Mouse (Mus musculus): ENCODE measurements around the gene Rora. TPM values are rescaled to one million over a fixed set of nuclear protein-coding genes. Genes with fewer than 3 reads are reported as not detected.

Rora gene
- polyA plus RNA-seq, 1 experiment from 2014 or later: 6.4 TPM

- ATAC-seq (ENCODE audit: low FRiP score, low TSS enrichment): no peak; the same call in 1 of the 2 replicates
- Histone ChIP-seq H3K27ac (ENCODE audit: low read depth, low read length) (peak overlapping the region; percentile 90), H3K4me1 (ENCODE audit: control insufficient read depth, insufficient read depth, low read length) (peaks cover 8% of the 10 kb centered on the region), H3K4me2 (replicated peaks; ENCODE audit: low read depth, low read length) (peak overlapping the region; percentile 90), H3K4me3 (ENCODE audit: low read length) (peak overlapping the region; percentile 80), H3K9ac (ENCODE audit: low read depth, low read length) (peak overlapping the region; percentile 79), H3K9me3 (ENCODE audit: control insufficient read depth, low read length) (no peaks in the 10 kb centered on the region), H3K36me3 (ENCODE audit: control insufficient read depth, insufficient read depth, low read length) (no peaks in the 10 kb centered on the region), H3K27me3 (ENCODE audit: control insufficient read depth, insufficient read depth, low read length) (no peaks in the 10 kb centered on the region)
- WGBS: 1% methylated on average over 27 of the region's 28 CpGs
These were observed 400 bp downstream of the Rora start for GRCm38 (mm10) chr9:68654039-68654332.

DNA sequence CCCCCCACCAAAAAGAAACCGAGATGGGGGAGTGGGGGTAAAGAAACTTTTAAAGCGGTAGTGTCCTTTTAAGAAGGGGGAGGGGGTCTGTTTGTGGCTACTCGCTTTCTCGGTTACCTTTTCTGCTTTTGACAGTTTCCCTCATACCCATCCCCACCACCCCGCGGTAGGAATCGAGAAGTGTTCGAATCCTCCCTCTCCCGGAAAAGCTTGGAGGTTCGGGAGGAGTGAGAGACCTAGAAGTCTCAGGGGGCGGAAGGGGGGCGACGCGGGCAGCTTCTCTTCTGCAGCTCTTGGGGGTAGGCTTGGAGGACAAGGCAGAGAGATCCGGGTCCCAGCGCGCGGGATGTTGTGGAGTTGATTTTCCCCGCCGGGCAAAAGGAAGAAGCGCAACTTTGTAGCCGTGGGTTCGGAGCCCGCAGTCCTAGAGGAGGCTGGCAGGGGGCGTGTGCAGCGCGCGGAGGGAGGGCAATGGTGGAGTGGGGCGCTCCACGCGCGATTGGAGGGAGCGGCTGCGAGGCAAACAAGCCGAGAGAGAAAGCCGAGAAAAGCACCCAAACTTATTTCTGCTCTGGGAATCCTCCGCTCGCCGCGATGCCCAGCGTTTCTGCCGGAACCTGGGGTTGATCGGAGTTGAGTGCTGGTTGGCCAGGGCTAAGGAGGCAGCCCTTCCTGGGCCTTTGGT is 889 bp downstream of the Rora start:
- peak; percentile 45 for ATAC-seq (ENCODE audit: low FRiP score, low TSS enrichment)
- WGBS: under 1% methylated on average over 43 of the region's 43 CpGs
- H3K4me3 ChIP-seq (ENCODE audit: low read length): peak overlapping the region; percentile 80
- peak overlapping the region; percentile 79 for H3K9ac ChIP-seq (ENCODE audit: low read depth, low read length)
- H3K27ac ChIP-seq (ENCODE audit: low read depth, low read length): peak overlapping the region; percentile 90
- no peaks in the 10 kb centered on the region for H3K27me3 ChIP-seq (ENCODE audit: control insufficient read depth, insufficient read depth, low read length)
- H3K4me2 ChIP-seq (replicated peaks; ENCODE audit: low read depth, low read length): peak overlapping the region; percentile 90
- no peaks in the 10 kb centered on the region for H3K36me3 ChIP-seq (ENCODE audit: control insufficient read depth, insufficient read depth, low read length)
- H3K4me1 ChIP-seq (ENCODE audit: control insufficient read depth, insufficient read depth, low read length): peaks cover 8% of the 10 kb centered on the region
- no peaks in the 10 kb centered on the region for H3K9me3 ChIP-seq (ENCODE audit: control insufficient read depth, low read length)

DNA sequence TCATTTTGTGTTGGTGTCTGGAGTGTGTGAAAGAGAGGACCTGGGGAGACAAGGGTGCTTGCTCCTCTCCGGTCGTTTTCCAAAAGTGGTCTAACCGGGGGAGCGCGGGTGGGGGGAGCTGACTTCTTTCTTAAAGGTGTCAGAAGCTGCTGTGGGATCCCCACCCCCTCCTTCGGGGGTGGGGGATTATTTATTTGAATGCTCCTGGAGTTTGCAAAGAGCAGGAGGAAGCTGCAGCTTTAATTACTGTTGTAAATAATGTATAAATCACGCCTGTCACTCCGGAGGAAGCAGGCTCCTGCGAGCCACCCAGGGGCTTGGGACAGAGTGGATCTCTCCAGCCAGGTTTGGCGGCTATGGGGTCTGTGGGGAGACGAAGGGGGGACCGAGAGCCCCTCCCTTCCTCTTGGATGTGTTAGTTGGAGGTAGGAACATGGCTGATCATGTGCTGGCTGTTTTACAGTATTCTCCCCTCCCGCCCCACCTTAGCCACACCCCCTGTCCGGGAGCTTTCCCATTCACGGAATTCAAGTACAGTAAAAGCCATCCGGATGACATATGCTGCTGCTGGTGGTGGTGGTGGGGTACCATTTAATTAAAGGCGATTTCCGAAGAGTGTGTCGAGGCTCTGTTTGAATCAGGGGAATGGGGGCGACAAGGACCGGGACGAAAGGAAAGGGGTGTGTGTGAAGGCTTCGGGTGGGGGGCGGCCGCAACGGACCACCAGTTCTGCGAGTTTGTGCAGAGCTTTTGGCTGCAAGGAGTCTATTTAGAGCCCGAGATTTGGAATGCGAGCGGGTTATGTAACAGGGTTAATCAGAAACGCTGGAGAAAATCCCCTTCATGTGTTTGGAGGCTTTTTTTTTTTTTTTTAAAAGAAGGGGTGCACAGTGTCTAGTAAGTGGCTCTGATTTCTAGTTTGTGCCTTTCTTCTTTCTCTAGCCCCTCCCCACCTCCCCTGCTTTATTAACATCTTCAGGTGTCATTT is 1.7 kb downstream of the Rora start:
- H3K9ac ChIP-seq (ENCODE audit: low read depth, low read length): peak overlapping the region; percentile 79
- no peaks in the 10 kb centered on the region for H3K27me3 ChIP-seq (ENCODE audit: control insufficient read depth, insufficient read depth, low read length)
- H3K36me3 ChIP-seq (ENCODE audit: control insufficient read depth, insufficient read depth, low read length): no peaks in the 10 kb centered on the region
- WGBS: 1% methylated on average over 31 of the region's 31 CpGs
- ATAC-seq (ENCODE audit: low FRiP score, low TSS enrichment): peak; percentile 61
- peak overlapping the region; percentile 90; the same call in 1 of the 2 replicates for H3K27ac ChIP-seq (ENCODE audit: low read depth, low read length)
- peak overlapping the region; percentile 90 for H3K4me2 ChIP-seq (replicated peaks; ENCODE audit: low read depth, low read length)
- H3K4me1 ChIP-seq (ENCODE audit: control insufficient read depth, insufficient read depth, low read length): peaks cover 8% of the 10 kb centered on the region
- H3K9me3 ChIP-seq (ENCODE audit: control insufficient read depth, low read length): no peaks in the 10 kb centered on the region
- H3K4me3 ChIP-seq (ENCODE audit: low read length): peak overlapping the region; percentile 80

- Histone ChIP-seq H3K9me3 (ENCODE audit: control insufficient read depth, low read length) (no peaks in the 10 kb centered on the region), H3K9ac (ENCODE audit: low read depth, low read length) (no peak overlapping the region), H3K36me3 (ENCODE audit: control insufficient read depth, insufficient read depth, low read length) (no peaks in the 10 kb centered on the region), H3K27me3 (ENCODE audit: control insufficient read depth, insufficient read depth, low read length) (no peaks in the 10 kb centered on the region), H3K27ac (ENCODE audit: low read depth, low read length) (no peak overlapping the region), H3K4me2 (replicated peaks; ENCODE audit: low read depth, low read length) (no peak overlapping the region; the same call in 1 of the 2 replicates), H3K4me1 (ENCODE audit: control insufficient read depth, insufficient read depth, low read length) (peaks cover 8% of the 10 kb centered on the region), H3K4me3 (ENCODE audit: low read length) (no peak overlapping the region)
- WGBS: 23% methylated on average over 5 of the region's 5 CpGs
- ATAC-seq (ENCODE audit: low FRiP score, low TSS enrichment): no peak
These were observed 2.6 kb downstream of the Rora start for GRCm38 (mm10) chr9:68656076-68656795.

DNA sequence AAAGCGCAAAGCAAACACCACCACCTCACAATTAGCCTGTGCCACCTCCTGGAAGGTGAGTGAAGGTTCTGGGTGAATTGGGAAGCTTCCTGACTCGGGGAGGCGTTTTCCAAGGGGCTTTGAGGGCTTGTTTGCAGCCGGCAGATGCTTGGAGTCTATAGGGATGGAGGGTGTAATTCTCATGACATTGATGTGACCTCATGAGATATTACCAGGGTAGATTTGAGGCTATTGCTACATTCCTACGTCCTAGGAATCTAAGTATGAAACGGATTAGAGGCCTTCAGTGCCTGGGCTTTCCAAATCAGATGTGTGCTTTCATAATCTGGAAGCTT is 3.2 kb downstream of the Rora start:
- WGBS: 40% methylated on average over 6 of the region's 6 CpGs

GRCm38 (mm10) chr9:68670731-68671130 is 17.1 kb downstream of the Rora start:
- no peak overlapping the region for H3K9ac ChIP-seq (ENCODE audit: low read depth, low read length)
- no peaks in the 10 kb centered on the region for H3K36me3 ChIP-seq (ENCODE audit: control insufficient read depth, insufficient read depth, low read length)
- H3K4me3 ChIP-seq (ENCODE audit: low read length): no peak overlapping the region
- H3K9me3 ChIP-seq (ENCODE audit: control insufficient read depth, low read length): no peaks in the 10 kb centered on the region
- H3K27me3 ChIP-seq (ENCODE audit: control insufficient read depth, insufficient read depth, low read length): no peaks in the 10 kb centered on the region
- no peak overlapping the region for H3K4me2 ChIP-seq (replicated peaks; ENCODE audit: low read depth, low read length)
- no peak overlapping the region for H3K27ac ChIP-seq (ENCODE audit: low read depth, low read length)
- 0 out of 2 replicates have a peak, but pooled peaks cover 3% of the 10 kb centered on the region for H3K4me1 ChIP-seq (ENCODE audit: control insufficient read depth, insufficient read depth, low read length)
- no peak for ATAC-seq (ENCODE audit: low FRiP score, low TSS enrichment)
- 86% methylated on average over 3 of the region's 3 CpGs for WGBS

More for the DNA sequence above, 3.2 kb downstream of the Rora start:
- Histone ChIP-seq H3K9me3 (ENCODE audit: control insufficient read depth, low read length) (no peaks in the 10 kb centered on the region), H3K4me1 (ENCODE audit: control insufficient read depth, insufficient read depth, low read length) (peaks cover 8% of the 10 kb centered on the region), H3K9ac (ENCODE audit: low read depth, low read length) (no peak overlapping the region), H3K4me3 (ENCODE audit: low read length) (no peak overlapping the region), H3K36me3 (ENCODE audit: control insufficient read depth, insufficient read depth, low read length) (no peaks in the 10 kb centered on the region), H3K4me2 (replicated peaks; ENCODE audit: low read depth, low read length) (no peak overlapping the region), H3K27me3 (ENCODE audit: control insufficient read depth, insufficient read depth, low read length) (no peaks in the 10 kb centered on the region), H3K27ac (ENCODE audit: low read depth, low read length) (no peak overlapping the region)
- ATAC-seq (ENCODE audit: low FRiP score, low TSS enrichment): no peak

GRCm38 (mm10) chr9:68672459-68672858 is 18.9 kb downstream of the Rora start:
- H3K9me3 ChIP-seq (ENCODE audit: control insufficient read depth, low read length): no peaks in the 10 kb centered on the region
- no peaks in the 10 kb centered on the region for H3K27me3 ChIP-seq (ENCODE audit: control insufficient read depth, insufficient read depth, low read length)
- H3K4me1 ChIP-seq (ENCODE audit: control insufficient read depth, insufficient read depth, low read length): 0 out of 2 replicates have a peak, but pooled peaks cover 3% of the 10 kb centered on the region
- no peak overlapping the region for H3K4me3 ChIP-seq (ENCODE audit: low read length)
- no peak overlapping the region for H3K4me2 ChIP-seq (replicated peaks; ENCODE audit: low read depth, low read length)
- no peak overlapping the region for H3K27ac ChIP-seq (ENCODE audit: low read depth, low read length)
- 33% methylated on average over 5 of the region's 5 CpGs for WGBS
- no peaks in the 10 kb centered on the region for H3K36me3 ChIP-seq (ENCODE audit: control insufficient read depth, insufficient read depth, low read length)
- no peak for ATAC-seq (ENCODE audit: low FRiP score, low TSS enrichment)
- H3K9ac ChIP-seq (ENCODE audit: low read depth, low read length): no peak overlapping the region

- ATAC-seq (ENCODE audit: low FRiP score, low TSS enrichment): 0 out of 2 replicates have a peak, but pooled peaks have one; percentile 20
- Histone ChIP-seq H3K4me1 (ENCODE audit: control insufficient read depth, insufficient read depth, low read length) (0 out of 2 replicates have a peak, but pooled peaks cover 3% of the 10 kb centered on the region), H3K4me3 (ENCODE audit: low read length) (no peak overlapping the region), H3K4me2 (replicated peaks; ENCODE audit: low read depth, low read length) (no peak overlapping the region), H3K27ac (ENCODE audit: low read depth, low read length) (no peak overlapping the region), H3K9me3 (ENCODE audit: control insufficient read depth, low read length) (no peaks in the 10 kb centered on the region), H3K27me3 (ENCODE audit: control insufficient read depth, insufficient read depth, low read length) (no peaks in the 10 kb centered on the region), H3K36me3 (ENCODE audit: control insufficient read depth, insufficient read depth, low read length) (no peaks in the 10 kb centered on the region), H3K9ac (ENCODE audit: low read depth, low read length) (no peak overlapping the region)
- 25% methylated on average over 1 of the region's 1 CpGs for WGBS
These were observed 19.6 kb downstream of the Rora start for GRCm38 (mm10) chr9:68673221-68673620.

Data from kidney, embryonic 14.5 days (tissue).